Mouse (Mus musculus) intestine, embryonic 16.5 days (tissue): ENCODE measurements around the gene Cdkn3. TPM values are rescaled to one million over a fixed set of nuclear protein-coding genes. Genes with fewer than 3 reads are reported as not detected.
"Not testable (repeated sequence)": the region's sequence is repeated elsewhere in the genome, so short reads cannot be mapped to it uniquely, and the experiment has no call there.

ENCODE experiments used
- ATAC-seq: fragments of 200-750 bp; cut with Nextera tagmentation; 2 replicates; pipeline ENCODE4 v1.8.0; 2017; ENCODE audit warnings: moderate TSS enrichment, moderate library complexity
- H3K27ac ChIP-seq: fragments of 300-500 bp; sonication (generic); 2 replicates; pipeline ENCODE4 v1.5.1; 2014; ENCODE audit warnings: mild to moderate bottlenecking, low read length
- H3K27me3 ChIP-seq: fragments of 300-500 bp; sonication (generic); replicated peaks from 2 replicates; pipeline ENCODE4 v1.6.1; 2014; ENCODE audit warnings: low read length, control low read depth, mixed read lengths; ENCODE audit not compliant: control insufficient read depth, insufficient read depth
- H3K36me3 ChIP-seq: fragments of 300-500 bp; sonication (generic); 2 replicates; pipeline ENCODE4 v1.6.1; 2014; ENCODE audit warnings: low read length, control low read depth; ENCODE audit not compliant: control insufficient read depth, insufficient read depth
- H3K4me1 ChIP-seq: fragments of 300-500 bp; sonication (generic); 2 replicates; pipeline ENCODE4 v1.6.1; 2014; ENCODE audit warnings: low read length, control low read depth, mixed read lengths; ENCODE audit not compliant: control insufficient read depth, insufficient read depth
- H3K4me2 ChIP-seq: fragments of 300-500 bp; sonication (generic); 2 replicates; pipeline ENCODE4 v1.6.1; 2014; ENCODE audit warnings: low read depth, low read length, control low read depth
- H3K4me3 ChIP-seq: fragments of 300-500 bp; sonication (generic); 2 replicates; pipeline ENCODE4 v1.5.1; 2014; ENCODE audit warnings: mild to moderate bottlenecking, low read length
- H3K9ac ChIP-seq: fragments of 300-500 bp; sonication (generic); 2 replicates; pipeline ENCODE4 v1.6.1; 2014; ENCODE audit warnings: low read depth, low read length
- H3K9me3 ChIP-seq: fragments of 300-500 bp; sonication (generic); 2 replicates; pipeline ENCODE4 v1.6.1; 2016; ENCODE audit warnings: low read length, control low read depth; ENCODE audit not compliant: control insufficient read depth
- WGBS: fragments of 180-500 bp; shearing (Covaris S2); extraction: QIAGEN DNeasy Blood & Tissue Kit; methylation state at CpG from one replicate; pipeline ENCODE4 v1.1.7; 2014; 5-methylcytosine and 5-hydroxymethylcytosine counted together
- polyA plus RNA-seq: library from polyadenylated mRNA; unstranded; fragments of >200 nt; fragmentation: Nextera tagmentation; extraction: Ambion mirVana; gene quantifications from 2 replicates; pipeline ENCODE4 v1.2.1, GENCODE M21; 2015

Gene Cdkn3
- polyA plus RNA-seq, 1 experiment from 2014 or later: 61.1 TPM

DNA sequence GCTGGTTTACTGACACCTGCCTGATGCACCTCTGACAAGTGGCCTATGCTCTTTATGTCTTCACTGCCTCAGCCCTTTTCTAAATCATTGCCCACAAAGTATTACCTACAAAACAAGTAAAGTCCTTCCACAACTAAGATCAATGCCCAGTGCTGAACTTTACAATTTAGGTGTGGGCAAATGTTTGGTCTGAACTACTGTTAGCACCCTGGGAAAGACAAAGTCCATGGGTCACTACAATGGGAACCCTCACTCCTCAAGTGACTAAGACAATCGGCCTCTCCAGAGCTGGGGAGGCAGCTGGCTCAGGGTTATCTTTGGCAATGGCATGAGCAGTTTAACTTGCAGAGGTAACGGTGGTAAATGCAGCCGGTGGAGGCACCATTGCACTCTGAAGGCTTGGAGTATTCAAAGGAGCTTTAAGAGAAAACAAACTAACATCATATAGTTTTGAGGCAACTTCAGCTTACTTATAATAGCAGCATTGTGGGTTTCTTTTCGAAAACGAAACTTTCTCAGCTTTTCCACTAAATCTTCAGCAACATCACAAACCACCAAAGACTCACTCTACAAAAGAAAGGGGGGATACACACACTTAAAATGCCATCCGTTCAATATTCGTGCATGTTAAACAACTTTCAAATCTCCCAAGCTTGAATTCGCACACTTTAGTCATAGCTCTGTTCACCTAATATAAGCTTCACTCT lies 56.7 kb downstream of the Cdkn3 start:
- Histone ChIP-seq H3K4me2 (no peak overlapping the region), H3K4me1 (peaks cover 9% of the 10 kb centered on the region), H3K36me3 (peaks cover 6% of the 10 kb centered on the region; the same call in 1 of the 2 replicates), H3K27me3 (no peaks in the 10 kb centered on the region), H3K27ac (no peak overlapping the region), H3K4me3 (no peak overlapping the region), H3K9me3 (no peaks in the 10 kb centered on the region), H3K9ac (no peak overlapping the region)
- WGBS: 89% methylated on average over 8 of the region's 8 CpGs
- no peak for ATAC-seq

- H3K27me3 ChIP-seq: no peaks in the 10 kb centered on the region
- H3K36me3 ChIP-seq: peaks cover 6% of the 10 kb centered on the region; the same call in 1 of the 2 replicates
- peaks cover 13% of the 10 kb centered on the region for H3K4me1 ChIP-seq
- H3K4me2 ChIP-seq: no peak overlapping the region
- H3K9ac ChIP-seq: no peak overlapping the region
- H3K9me3 ChIP-seq: no peaks in the 10 kb centered on the region
- WGBS: 85% methylated on average over 7 of the region's 7 CpGs
- no peak for ATAC-seq
- no peak overlapping the region for H3K27ac ChIP-seq
- no peak overlapping the region for H3K4me3 ChIP-seq
Measured at GRCm38 (mm10) chr14:46818743-46819142, 58.4 kb downstream of the Cdkn3 start.

DNA sequence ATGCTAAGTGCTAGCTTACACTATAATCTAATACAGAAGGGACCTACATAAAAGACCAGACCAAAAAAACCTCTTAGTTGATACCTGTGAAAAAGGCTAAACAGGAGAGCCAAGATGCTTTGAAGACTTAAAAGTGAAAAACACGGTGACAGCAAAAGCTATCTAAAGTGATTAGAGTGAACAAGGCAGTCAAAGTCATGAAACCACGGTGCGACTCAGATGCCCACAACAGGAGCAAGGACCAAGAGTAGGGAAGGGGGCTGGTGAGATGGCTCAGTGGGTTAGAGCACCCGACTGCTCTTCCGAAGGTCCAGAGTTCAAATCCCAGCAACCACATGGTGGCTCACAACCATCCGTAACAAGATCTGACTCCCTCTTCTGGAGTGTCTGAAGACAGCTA lies 59.6 kb downstream of the Cdkn3 start:
- H3K9ac ChIP-seq, H3K27me3 ChIP-seq, H3K4me2 ChIP-seq, H3K9me3 ChIP-seq, H3K36me3 ChIP-seq, H3K4me3 ChIP-seq, H3K27ac ChIP-seq, ATAC-seq: not testable (repeated sequence)
- peaks cover 13% of the 10 kb centered on the region for H3K4me1 ChIP-seq
- WGBS: 89% methylated on average over 5 of the region's 6 CpGs

Other genes with a start within 250 kb of the Cdkn3 start
- gene Cnih1, start 27.9 kb downstream of the Cdkn3 start, polyA plus RNA-seq: 195 and 204 TPM in 2 replicates
- gene Gmfb, start 61.7 kb downstream of the Cdkn3 start, polyA plus RNA-seq: 47.5 and 51.2 TPM in 2 replicates
- 21.9 and 24.0 TPM in 2 replicates for gene Cgrrf1, start 71.6 kb downstream of the Cdkn3 start, polyA plus RNA-seq
- gene Samd4, start 122.3 kb downstream of the Cdkn3 start, polyA plus RNA-seq: 4.2 and 4.7 TPM in 2 replicates